Mouse (Mus musculus) neural tube, embryonic 14.5 days (tissue): ENCODE results near the gene Crabp1. TPM values are rescaled to one million over a fixed set of nuclear protein-coding genes. Genes with fewer than 3 reads are reported as not detected.

Source experiments
- ATAC-seq: fragments of 200-750 bp; cut with Nextera tagmentation; 2 replicates; pipeline ENCODE4 v1.8.0; 2017; ENCODE audit warnings: low read depth, mild to moderate bottlenecking, moderate TSS enrichment, moderate library complexity
- H3K27ac ChIP-seq: fragments of 300-500 bp; sonication (generic); 2 replicates; pipeline ENCODE4 v1.5.1; 2014; ENCODE audit warnings: low read depth, mild to moderate bottlenecking, control low read depth, low read length, moderate library complexity, mixed read lengths
- H3K27me3 ChIP-seq: fragments of 300-500 bp; sonication (generic); 2 replicates; pipeline ENCODE4 v1.6.1; 2014; ENCODE audit warnings: low read length; ENCODE audit not compliant: control insufficient read depth, insufficient read depth
- H3K36me3 ChIP-seq: fragments of 300-500 bp; sonication (generic); 2 replicates; pipeline ENCODE4 v1.6.1; 2014; ENCODE audit warnings: low read length, mixed read lengths; ENCODE audit not compliant: control insufficient read depth, insufficient read depth
- H3K4me1 ChIP-seq: fragments of 300-500 bp; sonication (generic); 2 replicates; pipeline ENCODE4 v1.6.1; 2014; ENCODE audit warnings: low read length; ENCODE audit not compliant: control insufficient read depth, insufficient read depth
- H3K4me2 ChIP-seq: fragments of 300-500 bp; sonication (generic); 2 replicates; pipeline ENCODE4 v1.6.1; 2014; ENCODE audit warnings: mild to moderate bottlenecking, low read depth, low read length, control low read depth
- H3K4me3 ChIP-seq: fragments of 300-500 bp; sonication (generic); 2 replicates; pipeline ENCODE4 v1.5.1; 2014; ENCODE audit warnings: low read depth, low read length, control low read depth, mixed read lengths
- H3K9ac ChIP-seq: fragments of 300-500 bp; sonication (generic); replicated peaks from 2 replicates; pipeline ENCODE4 v1.6.1; 2014; ENCODE audit warnings: low read depth, mild to moderate bottlenecking, control low read depth, low read length, mixed read lengths
- H3K9me3 ChIP-seq: fragments of 300-500 bp; sonication (generic); 2 replicates; pipeline ENCODE4 v1.6.1; 2016; ENCODE audit warnings: low read length; ENCODE audit not compliant: control insufficient read depth
- WGBS: fragments of 180-500 bp; shearing (Covaris S2); extraction: QIAGEN DNeasy Blood & Tissue Kit; methylation state at CpG from one replicate; pipeline ENCODE4 v1.1.7; 2014; 5-methylcytosine and 5-hydroxymethylcytosine counted together
- polyA plus RNA-seq: library from polyadenylated mRNA; unstranded; fragments of >200 nt; fragmentation: Nextera tagmentation; extraction: Ambion mirVana; gene quantifications from 2 replicates; pipeline ENCODE4 v1.2.1, GENCODE M21; 2014

Crabp1 gene
- polyA plus RNA-seq, 1 experiment from 2014 or later: 733 TPM

- H3K9me3 ChIP-seq: no peaks in the 10 kb centered on the region
- peaks cover 5% of the 10 kb centered on the region for H3K4me1 ChIP-seq
- H3K36me3 ChIP-seq: no peaks in the 10 kb centered on the region
- WGBS: 20% methylated on average over 9 of the region's 9 CpGs
- no peak overlapping the region for H3K4me2 ChIP-seq
- H3K27me3 ChIP-seq: no peaks in the 10 kb centered on the region
- H3K9ac ChIP-seq: no peak overlapping the region
- H3K4me3 ChIP-seq: no peak overlapping the region
- no peak for ATAC-seq
- H3K27ac ChIP-seq: no peak overlapping the region
Measured at GRCm38 (mm10) chr9:54736284-54736701, 28.3 kb upstream of the Crabp1 start.

- WGBS: 24% methylated on average over 3 of the region's 3 CpGs
- H3K4me3 ChIP-seq: no peak overlapping the region
- H3K4me2 ChIP-seq: no peak overlapping the region
- H3K4me1 ChIP-seq: peaks cover 4% of the 10 kb centered on the region
- no peaks in the 10 kb centered on the region for H3K36me3 ChIP-seq
- no peak overlapping the region for H3K9ac ChIP-seq
- peak; percentile 49; the same call in 1 of the 2 replicates for ATAC-seq
- H3K27me3 ChIP-seq: no peaks in the 10 kb centered on the region
- no peaks in the 10 kb centered on the region for H3K9me3 ChIP-seq
- H3K27ac ChIP-seq: no peak overlapping the region
Measured at GRCm38 (mm10) chr9:54738376-54738775, 26.2 kb upstream of the Crabp1 start.

- H3K27me3 ChIP-seq: no peaks in the 10 kb centered on the region
- no peaks in the 10 kb centered on the region for H3K36me3 ChIP-seq
- no peak overlapping the region for H3K4me3 ChIP-seq
- H3K27ac ChIP-seq: no peak overlapping the region
- ATAC-seq: no peak
- H3K4me1 ChIP-seq: 0 out of 2 replicates have a peak, but pooled peaks cover 4% of the 10 kb centered on the region
- no peaks in the 10 kb centered on the region for H3K9me3 ChIP-seq
- 93% methylated on average over 4 of the region's 4 CpGs for WGBS
- H3K4me2 ChIP-seq: no peak overlapping the region
- no peak overlapping the region for H3K9ac ChIP-seq
Measured at GRCm38 (mm10) chr9:54743891-54744290, 20.7 kb upstream of the Crabp1 start.

GRCm38 (mm10) chr9:54745740-54746370 lies 18.7 kb upstream of the Crabp1 start:
- Histone ChIP-seq H3K36me3 (no peaks in the 10 kb centered on the region), H3K9me3 (no peaks in the 10 kb centered on the region), H3K4me2 (no peak overlapping the region), H3K27ac (no peak overlapping the region), H3K4me3 (no peak overlapping the region), H3K27me3 (no peaks in the 10 kb centered on the region), H3K9ac (no peak overlapping the region), H3K4me1 (0 out of 2 replicates have a peak, but pooled peaks cover 4% of the 10 kb centered on the region)
- 11% methylated on average over 13 of the region's 13 CpGs for WGBS
- peak; percentile 77; the same call in 1 of the 2 replicates for ATAC-seq

GRCm38 (mm10) chr9:54750215-54750981 lies 14.2 kb upstream of the Crabp1 start:
- peaks cover 21% of the 10 kb centered on the region; the same call in 1 of the 2 replicates for H3K4me1 ChIP-seq

GRCm38 (mm10) chr9:54751684-54752083 lies 12.9 kb upstream of the Crabp1 start:
- peaks cover 17% of the 10 kb centered on the region; the same call in 1 of the 2 replicates for H3K4me1 ChIP-seq
- H3K4me2 ChIP-seq: no peak overlapping the region
- ATAC-seq: no peak
- H3K36me3 ChIP-seq: no peaks in the 10 kb centered on the region
- no peak overlapping the region for H3K9ac ChIP-seq
- H3K27me3 ChIP-seq: no peaks in the 10 kb centered on the region
- H3K27ac ChIP-seq: peak overlapping the region; percentile 56
- 100% methylated on average over 2 of the region's 2 CpGs for WGBS
- no peaks in the 10 kb centered on the region for H3K9me3 ChIP-seq
- H3K4me3 ChIP-seq: no peak overlapping the region

More at GRCm38 (mm10) chr9:54750215-54750981, 14.2 kb upstream of the Crabp1 start:
- Histone ChIP-seq H3K27ac (no peak overlapping the region), H3K9ac (no peak overlapping the region), H3K9me3 (no peaks in the 10 kb centered on the region), H3K4me2 (no peak overlapping the region), H3K27me3 (no peaks in the 10 kb centered on the region), H3K36me3 (no peaks in the 10 kb centered on the region), H3K4me3 (no peak overlapping the region)
- no peak for ATAC-seq
- 82% methylated on average over 7 of the region's 7 CpGs for WGBS

GRCm38 (mm10) chr9:54752201-54752943 lies 12.2 kb upstream of the Crabp1 start:
- peak; percentile 57 for ATAC-seq
- no peaks in the 10 kb centered on the region for H3K9me3 ChIP-seq
- H3K4me1 ChIP-seq: peaks cover 17% of the 10 kb centered on the region; the same call in 1 of the 2 replicates
- 3% methylated on average over 21 of the region's 21 CpGs for WGBS
- H3K27ac ChIP-seq: peak overlapping the region; percentile 56
- no peak overlapping the region for H3K9ac ChIP-seq
- H3K27me3 ChIP-seq: no peaks in the 10 kb centered on the region
- H3K4me2 ChIP-seq: no peak overlapping the region
- H3K4me3 ChIP-seq: no peak overlapping the region
- H3K36me3 ChIP-seq: no peaks in the 10 kb centered on the region

- Histone ChIP-seq H3K4me1 (peaks cover 17% of the 10 kb centered on the region; the same call in 1 of the 2 replicates), H3K4me3 (no peak overlapping the region), H3K9ac (no peak overlapping the region), H3K9me3 (no peaks in the 10 kb centered on the region), H3K36me3 (no peaks in the 10 kb centered on the region), H3K27me3 (no peaks in the 10 kb centered on the region), H3K27ac (peak overlapping the region; percentile 56; the same call in 1 of the 2 replicates), H3K4me2 (no peak overlapping the region)
- peak; percentile 19 for ATAC-seq
- WGBS: 13% methylated on average over 11 of the region's 11 CpGs
Measured at GRCm38 (mm10) chr9:54752944-54753295, 11.6 kb upstream of the Crabp1 start.
